33 mouse cellular contexts compared by ENCODE assay signal in the genomic region with DNA sequence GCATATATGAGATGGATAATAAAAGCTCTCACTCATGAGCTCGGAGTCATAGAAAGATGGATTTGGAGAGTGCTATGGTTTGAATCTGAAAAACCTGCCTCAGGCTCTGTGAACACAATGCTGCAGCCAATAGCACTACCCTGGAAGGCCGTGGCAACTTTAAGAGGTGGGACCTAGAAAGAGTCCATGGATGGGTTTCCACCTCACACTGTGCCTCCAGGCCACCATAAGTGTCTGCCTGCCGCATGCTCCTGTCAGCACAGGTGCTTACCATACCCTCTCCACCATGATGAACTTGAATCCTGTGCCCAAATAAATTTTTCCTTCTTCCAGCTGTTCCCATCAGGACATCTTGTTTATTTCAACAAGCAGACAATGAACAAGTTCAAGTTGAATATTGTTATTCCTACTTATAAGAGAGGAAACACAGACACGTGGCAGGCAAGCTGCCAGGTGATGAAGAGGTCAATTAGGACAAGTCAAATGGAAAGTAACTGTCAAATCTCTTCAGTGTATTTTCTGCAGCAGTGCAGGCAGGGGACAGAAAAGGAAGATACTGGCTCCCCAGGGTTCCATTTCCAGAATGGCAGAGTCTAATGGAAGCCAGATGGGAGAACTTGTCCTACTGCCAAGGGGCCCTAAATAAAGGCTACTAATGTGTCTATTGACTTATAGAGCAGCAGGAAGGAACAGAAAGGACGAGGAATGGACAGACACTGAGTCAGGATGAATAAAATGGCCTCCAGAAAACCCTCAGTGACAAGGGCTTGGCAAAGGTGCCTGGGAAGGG. TPM values are rescaled to one million over a fixed set of nuclear protein-coding genes. Genes with fewer than 3 reads are reported as not detected.
DNase-seq lines count a peak whose midpoint lies in the region; ATAC-seq and TF ChIP-seq lines count a peak whose summit lies in the region.
"Had no signal": no experiment of that assay in that cellular context is flagged by ENCODE, and none has a peak within 500 bp of the region (broad histone marks: within the 10 kb centered on the region; RNA-seq: fewer than 3 reads in every experiment).

No protein-coding gene starts in this region.

- no peak overlapping the region for H3K4me2 ChIP-seq in hindbrain, embryonic 15.5 days
- H3K4me2 ChIP-seq in hindbrain, embryonic 16.5 days (ENCODE audit: low read length), result no peak overlapping the region
- no peak overlapping the region for H3K4me2 ChIP-seq in midbrain, postnatal 0 days (ENCODE audit: low read depth, low read length, poor library complexity, severe bottlenecking)
- no peak overlapping the region for H3K4me2 ChIP-seq in midbrain, embryonic 15.5 days
- no peak overlapping the region for H3K4me2 ChIP-seq in neural tube, embryonic 15.5 days
- H3K4me2 ChIP-seq: embryonic facial prominence, embryonic 13.5 days; forebrain, embryonic 12.5 days; heart, embryonic 13.5 days; kidney, embryonic 15.5 days; liver, embryonic 15.5 days; lung, embryonic 15.5 days; midbrain, embryonic 12.5 days had no signal

- no peak overlapping the region for H3K9ac ChIP-seq in hindbrain, embryonic 15.5 days
- H3K9ac ChIP-seq in hindbrain, embryonic 16.5 days (ENCODE audit: low read depth, low read length), result no peak overlapping the region
- H3K9ac ChIP-seq in midbrain, postnatal 0 days (replicated peaks; ENCODE audit: low read length, poor library complexity, severe bottlenecking), result no peak overlapping the region
- H3K9ac ChIP-seq in midbrain, embryonic 15.5 days, result no peak overlapping the region
- no peak overlapping the region for H3K9ac ChIP-seq in neural tube, embryonic 15.5 days (replicated peaks)
- H3K9ac ChIP-seq: embryonic facial prominence, embryonic 13.5 days; forebrain, embryonic 12.5 days; heart, embryonic 13.5 days; kidney, embryonic 15.5 days; liver, embryonic 15.5 days; lung, embryonic 15.5 days; midbrain, embryonic 12.5 days had no signal

- H3K27me3 ChIP-seq in hindbrain, embryonic 15.5 days, result peaks cover 2% of the 10 kb centered on the region; the same call in 1 of the 2 replicates
- H3K27me3 ChIP-seq in hindbrain, embryonic 16.5 days (replicated peaks; ENCODE audit: control insufficient read depth, insufficient read depth, low read length), result peaks cover 3% of the 10 kb centered on the region; the same call in 1 of the 2 replicates
- no peaks in the 10 kb centered on the region for H3K27me3 ChIP-seq in midbrain, postnatal 0 days (ENCODE audit: insufficient read depth, low read length)
- H3K27me3 ChIP-seq in midbrain, embryonic 15.5 days (replicated peaks), result peaks cover 5% of the 10 kb centered on the region; the same call in 1 of the 2 replicates
- peaks cover 3% of the 10 kb centered on the region; the same call in 1 of the 2 replicates for H3K27me3 ChIP-seq in neural tube, embryonic 15.5 days (replicated peaks)
- H3K27me3 ChIP-seq: CH12.LX; lung, embryonic 15.5 days had no signal

- peak overlapping the region; percentile 27 for H3K27ac ChIP-seq in hindbrain, embryonic 15.5 days (replicated peaks)
- H3K27ac ChIP-seq in hindbrain, embryonic 16.5 days (ENCODE audit: low read depth, low read length), result no peak overlapping the region
- no peak overlapping the region for H3K27ac ChIP-seq in midbrain, postnatal 0 days (ENCODE audit: low read depth, low read length)
- H3K27ac ChIP-seq in midbrain, embryonic 15.5 days, result no peak overlapping the region
- peak overlapping the region; percentile 65; the same call in 1 of the 2 replicates for H3K27ac ChIP-seq in neural tube, embryonic 15.5 days (replicated peaks)
- H3K27ac ChIP-seq: embryonic facial prominence, embryonic 13.5 days; forebrain, embryonic 12.5 days; heart, embryonic 13.5 days; kidney, embryonic 15.5 days; liver, embryonic 15.5 days; lung, embryonic 15.5 days; midbrain, embryonic 12.5 days had no signal

- H3K36me3 ChIP-seq in hindbrain, embryonic 15.5 days, result no peaks in the 10 kb centered on the region
- no peaks in the 10 kb centered on the region for H3K36me3 ChIP-seq in hindbrain, embryonic 16.5 days (ENCODE audit: control insufficient read depth, insufficient read depth, low read length)
- H3K36me3 ChIP-seq in midbrain, postnatal 0 days (ENCODE audit: insufficient read depth, low read length), result no peaks in the 10 kb centered on the region
- H3K36me3 ChIP-seq in midbrain, embryonic 15.5 days (replicated peaks), result no peaks in the 10 kb centered on the region
- no peaks in the 10 kb centered on the region for H3K36me3 ChIP-seq in neural tube, embryonic 15.5 days
- H3K36me3 ChIP-seq: embryonic facial prominence, embryonic 13.5 days; forebrain, embryonic 12.5 days; heart, embryonic 13.5 days; kidney, embryonic 15.5 days; liver, embryonic 15.5 days; lung, embryonic 15.5 days; midbrain, embryonic 12.5 days had no signal

- 49% methylated on average over 5 of the region's 5 CpGs for WGBS in hindbrain, embryonic 15.5 days
- 52% methylated on average over 5 of the region's 5 CpGs for WGBS in hindbrain, embryonic 16.5 days
- WGBS in midbrain, postnatal 0 days, result 67% methylated on average over 5 of the region's 5 CpGs
- 66% methylated on average over 5 of the region's 5 CpGs for WGBS in midbrain, embryonic 15.5 days
- 40% methylated on average over 5 of the region's 5 CpGs for WGBS in neural tube, embryonic 15.5 days

- ATAC-seq in hindbrain, embryonic 15.5 days (ENCODE audit: low FRiP score, low read depth), result no peak
- no peak for ATAC-seq in hindbrain, embryonic 16.5 days
- ATAC-seq in midbrain, postnatal 0 days (ENCODE audit: low FRiP score), result no peak
- no peak for ATAC-seq in midbrain, embryonic 15.5 days (replicated peaks)
- peak; percentile 50 for ATAC-seq in neural tube, embryonic 15.5 days (ENCODE audit: low FRiP score)
- ATAC-seq: inflammation-experienced regulatory T-cells, adult 6 months had no signal

- H3K4me1 ChIP-seq in hindbrain, embryonic 15.5 days (replicated peaks), result 0 out of 2 replicates have a peak, but pooled peaks cover 2% of the 10 kb centered on the region
- no peaks in the 10 kb centered on the region for H3K4me1 ChIP-seq in hindbrain, embryonic 16.5 days (ENCODE audit: control insufficient read depth, insufficient read depth, low read depth, low read length)
- H3K4me1 ChIP-seq in midbrain, postnatal 0 days (ENCODE audit: insufficient read depth, low read length), result no peaks in the 10 kb centered on the region
- H3K4me1 ChIP-seq in midbrain, embryonic 15.5 days, result no peaks in the 10 kb centered on the region
- peaks cover 9% of the 10 kb centered on the region for H3K4me1 ChIP-seq in neural tube, embryonic 15.5 days
- H3K4me1 ChIP-seq: embryonic facial prominence, embryonic 13.5 days; forebrain, embryonic 12.5 days; heart, embryonic 13.5 days; kidney, embryonic 15.5 days; liver, embryonic 15.5 days; lung, embryonic 15.5 days; midbrain, embryonic 12.5 days had no signal

- H3K9me3 ChIP-seq in hindbrain, embryonic 15.5 days, result no peaks in the 10 kb centered on the region
- H3K9me3 ChIP-seq in hindbrain, embryonic 16.5 days (ENCODE audit: control insufficient read depth, low read length), result no peaks in the 10 kb centered on the region
- H3K9me3 ChIP-seq in midbrain, postnatal 0 days (ENCODE audit: low read length), result no peaks in the 10 kb centered on the region
- H3K9me3 ChIP-seq in midbrain, embryonic 15.5 days, result no peaks in the 10 kb centered on the region
- H3K9me3 ChIP-seq in neural tube, embryonic 15.5 days (replicated peaks), result no peaks in the 10 kb centered on the region
- H3K9me3 ChIP-seq: embryonic facial prominence, embryonic 13.5 days; forebrain, embryonic 12.5 days; heart, embryonic 13.5 days; kidney, embryonic 15.5 days; liver, embryonic 15.5 days; lung, embryonic 15.5 days; midbrain, embryonic 12.5 days had no signal

- H3K4me3 ChIP-seq in hindbrain, embryonic 15.5 days, result no peak overlapping the region
- H3K4me3 ChIP-seq in hindbrain, embryonic 16.5 days (ENCODE audit: low read length), result no peak overlapping the region
- no peak overlapping the region for H3K4me3 ChIP-seq in midbrain, postnatal 0 days (ENCODE audit: low read depth, low read length)
- no peak overlapping the region for H3K4me3 ChIP-seq in midbrain, embryonic 15.5 days
- H3K4me3 ChIP-seq in neural tube, embryonic 15.5 days (replicated peaks), result no peak overlapping the region
- H3K4me3 ChIP-seq: embryonic facial prominence, embryonic 13.5 days; erythroblast, embryonic 14.5 days; forebrain, embryonic 12.5 days; heart, embryonic 13.5 days; kidney, embryonic 15.5 days; liver, embryonic 15.5 days; lung, embryonic 15.5 days; midbrain, embryonic 12.5 days had no signal

- no peak for TF ChIP-seq CTCF in midbrain, postnatal 0 days (IDR thresholded peaks at IDR 0.05)

- peak; percentile 51 for DNase-seq in midbrain, postnatal 0 days (ENCODE audit: low spot score)
- DNase-seq in Muller cell, postnatal 12 days (ENCODE audit: inconsistent ontology term), result peak; percentile 16
- DNase-seq in embryo, embryonic 10.5 days (ENCODE audit: low spot score), result no peak
- DNase-seq: adrenal gland, postnatal 36 days; cerebellum, adult 18-20 months; cerebellum, postnatal 25 days; embryo, embryonic 11 days; gastrocnemius, postnatal 10 days; heart, postnatal 10 days; kidney, adult 11 months; layer of hippocampus, postnatal 36 days; lung, postnatal 36 days; thymus, adult 2 months; thymus, postnatal 36 days had no signal

RNA-seq across cellular contexts. Expression of gene Med6, which starts 10.4 kb away (rescaled TPM):
- 39.4 and 42.4 TPM in 2 replicates for polyA plus RNA-seq in hindbrain, embryonic 15.5 days (2015; fragmentation: Nextera tagmentation; extraction: Ambion mirVana)
- polyA plus RNA-seq in hindbrain, embryonic 16.5 days (2015; fragmentation: Nextera tagmentation; extraction: Ambion mirVana), result 38.1 and 40.2 TPM in 2 replicates
- 23.5 and 36.1 TPM in 2 replicates for total RNA-seq in midbrain, postnatal 0 days (2014; rRNA removed)
- polyA plus RNA-seq in midbrain, postnatal 0 days (2015; fragmentation: Nextera tagmentation; extraction: Ambion mirVana), result 30.5 and 31.2 TPM in 2 replicates
- 38.5 and 40.5 TPM in 2 replicates for polyA plus RNA-seq in midbrain, embryonic 15.5 days (2015; fragmentation: Nextera tagmentation; extraction: Ambion mirVana)
- 37.6 and 43.5 TPM in 2 replicates for polyA plus RNA-seq in neural tube, embryonic 15.5 days (2015; fragmentation: Nextera tagmentation; extraction: Ambion mirVana)

RNA-seq across cellular contexts. Expression of gene Ttc9, which starts 25.9 kb away (rescaled TPM):
- polyA plus RNA-seq in hindbrain, embryonic 15.5 days (2015; fragmentation: Nextera tagmentation; extraction: Ambion mirVana), result 18.4 and 20.6 TPM in 2 replicates
- polyA plus RNA-seq in hindbrain, embryonic 16.5 days (2015; fragmentation: Nextera tagmentation; extraction: Ambion mirVana), result 19.3 TPM in 2 replicates
- total RNA-seq in midbrain, postnatal 0 days (2014; rRNA removed), result 58.4 and 60.2 TPM in 2 replicates
- polyA plus RNA-seq in midbrain, postnatal 0 days (2015; fragmentation: Nextera tagmentation; extraction: Ambion mirVana), result 16.3 and 16.7 TPM in 2 replicates
- polyA plus RNA-seq in midbrain, embryonic 15.5 days (2015; fragmentation: Nextera tagmentation; extraction: Ambion mirVana), result 15.2 and 15.4 TPM in 2 replicates
- 17.0 and 20.9 TPM in 2 replicates for polyA plus RNA-seq in neural tube, embryonic 15.5 days (2015; fragmentation: Nextera tagmentation; extraction: Ambion mirVana)
- total RNA-seq: CH12.LX; hematopoietic stem cell, adult 5-6 weeks; liver, adult 2 months had no signal
- polyA plus RNA-seq: erythroblast, embryonic 14.5 days; liver, adult 2 months had no signal

RNA-seq across cellular contexts. Expression of gene Adam21, which starts 36.9 kb away (rescaled TPM):
- 0.99 and 1.0 TPM in 2 replicates for polyA plus RNA-seq in hindbrain, embryonic 15.5 days (2015; fragmentation: Nextera tagmentation; extraction: Ambion mirVana)
- polyA plus RNA-seq in hindbrain, embryonic 16.5 days (2015; fragmentation: Nextera tagmentation; extraction: Ambion mirVana), result 0.88 and 0.95 TPM in 2 replicates
- total RNA-seq in midbrain, postnatal 0 days (2014; rRNA removed), result 0.38 and 1.5 TPM in 2 replicates
- polyA plus RNA-seq in midbrain, postnatal 0 days (2015; fragmentation: Nextera tagmentation; extraction: Ambion mirVana), result 0.48 and 0.60 TPM in 2 replicates
- 0.79 and 1.3 TPM in 2 replicates for polyA plus RNA-seq in midbrain, embryonic 15.5 days (2015; fragmentation: Nextera tagmentation; extraction: Ambion mirVana)
- 0.88 and 1.2 TPM in 2 replicates for polyA plus RNA-seq in neural tube, embryonic 15.5 days (2015; fragmentation: Nextera tagmentation; extraction: Ambion mirVana)
- total RNA-seq: adrenal gland, adult 18-20 months; adrenal gland, postnatal 36 days; CH12.LX; megakaryocyte, adult 5-6 weeks had no signal
- polyA plus RNA-seq: erythroblast, embryonic 14.5 days; large intestine, adult 2 months; liver, adult 2 months; liver, embryonic 15.5 days had no signal

Comparison
In these comparisons a context has a peak if more than half of its experiments do, and no peak if none do; other contexts are left out.
1. H3K27ac ChIP-seq: peak in hindbrain, embryonic 15.5 days (single experiment) and neural tube, embryonic 15.5 days (single experiment); none in hindbrain, embryonic 16.5 days (single experiment), midbrain, postnatal 0 days (single experiment) and midbrain, embryonic 15.5 days (single experiment).